Mouse (Mus musculus) myocyte (in vitro differentiated cells): ENCODE data around the gene Ank. TPM values are rescaled to one million over a fixed set of nuclear protein-coding genes. Genes with fewer than 3 reads are reported as not detected.
A peak's percentile ranks its signal among the peaks of the same experiment; 100 is the strongest.

Experiments
- H3K27me3 ChIP-seq: one replicate; pipeline ENCODE4 v1.6.1; 2011; ENCODE audit not compliant: control insufficient read depth, insufficient read depth, insufficient read length
- H3K36me3 ChIP-seq: one replicate; pipeline ENCODE4 v1.6.1; 2011; ENCODE audit not compliant: control insufficient read depth, insufficient read depth
- H3K4me2 ChIP-seq: one replicate; pipeline ENCODE4 v1.6.1; 2011; ENCODE audit warnings: low read depth, control low read depth
- H3K4me3 ChIP-seq: one replicate; pipeline ENCODE4 v1.5.1; 2011; ENCODE audit warnings: mild to moderate bottlenecking, control low read depth, moderate library complexity
- H3K79me2 ChIP-seq: one replicate; pipeline ENCODE4 v1.6.1; 2011; ENCODE audit not compliant: control insufficient read depth, insufficient read depth
- H3ac ChIP-seq: one replicate; pipeline ENCODE4 v1.6.1; 2011; ENCODE audit not compliant: control insufficient read depth, insufficient read length
- CEBPB ChIP-seq: IDR thresholded peaks from 2 replicates; pipeline ENCODE4 v1.6.1; 2011; ENCODE audit warnings: mild to moderate bottlenecking, moderate library complexity; ENCODE audit not compliant: poor library complexity, insufficient read depth, severe bottlenecking
- E2F4 ChIP-seq: IDR thresholded peaks from one replicate; pipeline ENCODE4 v1.6.1; 2011; ENCODE audit warnings: mild to moderate bottlenecking, control low read depth, moderate library complexity; ENCODE audit not compliant: insufficient read depth
- MAX ChIP-seq: IDR thresholded peaks from one replicate; pipeline ENCODE4 v1.6.1; 2011; ENCODE audit warnings: low read depth, mild to moderate bottlenecking, control low read depth
- MYOD1 ChIP-seq, 3 experiments: IDR thresholded peaks; one replicate each; pipeline ENCODE4 v1.6.1; 2011; ENCODE audit warnings: control low read depth in 2 of 3, low read depth in 2 of 3, mild to moderate bottlenecking in 2 of 3, moderate library complexity in 1 of 3; ENCODE audit not compliant: insufficient read length in 2 of 3, control insufficient read depth in 1 of 3
- MYOG ChIP-seq, 3 experiments: IDR thresholded peaks; one replicate each; pipeline ENCODE4 v1.6.1; 2011; ENCODE audit warnings: control low read depth in 2 of 3, low read depth in 2 of 3, mild to moderate bottlenecking in 2 of 3; ENCODE audit not compliant: insufficient read length in 2 of 3, control insufficient read depth in 1 of 3, insufficient read depth in 1 of 3
- POLR2A ChIP-seq: IDR thresholded peaks from one replicate; pipeline ENCODE4 v1.6.1; 2011; ENCODE audit warnings: low read depth, mild to moderate bottlenecking, control low read depth, moderate library complexity; ENCODE audit not compliant: insufficient read length
- POLR2AphosphoS2 ChIP-seq: IDR thresholded peaks from one replicate; pipeline ENCODE4 v1.6.1; 2011; ENCODE audit warnings: low read depth, control low read depth; ENCODE audit not compliant: insufficient read length
- REST ChIP-seq: IDR thresholded peaks from one replicate; pipeline ENCODE4 v1.6.1; 2011; ENCODE audit warnings: mild to moderate bottlenecking, control low read depth, moderate library complexity; ENCODE audit not compliant: insufficient read depth, insufficient read length
- SRF ChIP-seq: IDR thresholded peaks from one replicate; pipeline ENCODE4 v1.6.1; 2011; ENCODE audit warnings: low read depth; ENCODE audit not compliant: control insufficient read depth, insufficient read length
- TCF12 ChIP-seq: IDR thresholded peaks from one replicate; pipeline ENCODE4 v1.6.1; 2011; ENCODE audit warnings: mild to moderate bottlenecking, control low read depth; ENCODE audit not compliant: poor library complexity, insufficient read depth, severe bottlenecking
- TCF3 ChIP-seq: IDR thresholded peaks from one replicate; pipeline ENCODE4 v1.6.1; 2011; ENCODE audit warnings: low read depth, control low read depth; ENCODE audit not compliant: insufficient read length
- USF1 ChIP-seq: IDR thresholded peaks from one replicate; pipeline ENCODE4 v1.6.1; 2011; ENCODE audit warnings: low read depth, mild to moderate bottlenecking, control low read depth, moderate library complexity
- polyA plus RNA-seq: library from polyadenylated mRNA; unstranded; fragments of >200 nt; fragmentation: generic; extraction: Trizol; gene quantifications from one replicate; pipeline ENCODE4 v1.2.1, GENCODE M21; 2012; ENCODE audit warnings: missing spikeins

Ank gene
- polyA plus RNA-seq, 1 experiment, result 103 TPM

DNA sequence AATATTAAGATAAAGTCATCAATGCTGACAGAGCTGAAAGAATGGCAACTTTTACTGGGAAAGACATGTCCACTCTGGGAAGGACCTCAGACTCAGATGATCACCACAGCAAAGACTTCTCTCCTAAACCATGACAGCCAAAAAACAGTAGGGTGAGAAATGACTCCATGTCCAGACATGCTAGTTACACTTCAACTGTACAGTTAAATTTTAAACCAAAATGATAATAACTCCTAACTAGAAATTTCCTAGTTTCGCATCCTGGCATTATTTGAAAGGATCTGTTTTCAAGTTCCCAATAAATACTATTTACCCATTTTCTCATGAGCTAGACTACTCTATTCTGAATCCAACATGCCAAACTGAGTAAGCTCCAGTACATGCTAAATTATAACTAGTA lies 159.8 kb downstream of the Ank start:
- Histone ChIP-seq H3K27me3 (no peaks in the 10 kb centered on the region), H3K4me3 (no peak overlapping the region), H3K4me2 (no peak overlapping the region), H3K79me2 (peaks cover 89% of the 10 kb centered on the region), H3ac (no peak overlapping the region), H3K36me3 (peaks cover 16% of the 10 kb centered on the region)
- TF ChIP-seq MAX (no peak), TCF12 (no peak), E2F4 (no peak), SRF (no peak), MYOG (IDR thresholded peaks at IDR 0.05; ENCODE audit: control insufficient read depth in 1 of 3, insufficient read depth in 1 of 3, insufficient read length in 2 of 3, low read depth in 2 of 3) (no peak), POLR2A (no peak), REST (no peak), USF1 (no peak), CEBPB (no peak), MYOD1 (IDR thresholded peaks at IDR 0.05; ENCODE audit: control insufficient read depth in 1 of 3, insufficient read length in 2 of 3, low read depth in 2 of 3) (no peak), TCF3 (no peak), POLR2AphosphoS2 (no peak)

DNA sequence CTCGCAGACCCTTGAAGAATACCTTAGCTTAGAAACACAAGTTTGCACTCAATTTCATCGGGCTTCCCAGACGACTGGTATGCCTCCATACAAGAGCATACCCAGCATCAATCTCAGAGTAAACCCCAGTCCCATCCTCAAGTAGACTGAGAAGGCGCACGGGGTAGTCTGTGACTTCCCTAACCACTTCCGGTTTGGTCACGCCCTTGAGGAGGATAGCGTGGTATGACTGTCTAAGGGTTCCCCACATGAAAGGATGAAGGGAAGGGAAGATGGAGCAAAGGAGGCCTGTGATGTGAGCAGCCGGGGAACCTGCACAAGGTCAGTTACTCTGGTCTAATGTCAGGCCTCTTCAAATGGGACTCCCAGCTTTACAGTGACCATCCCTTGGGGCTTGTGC lies 161.3 kb downstream of the Ank start:
- Histone ChIP-seq H3K79me2 (peaks cover 75% of the 10 kb centered on the region), H3K4me2 (no peak overlapping the region), H3ac (no peak overlapping the region), H3K4me3 (no peak overlapping the region), H3K27me3 (no peaks in the 10 kb centered on the region), H3K36me3 (peaks cover 11% of the 10 kb centered on the region)
- TF ChIP-seq MYOG (IDR thresholded peaks at IDR 0.05; ENCODE audit: control insufficient read depth in 1 of 3, insufficient read depth in 1 of 3, insufficient read length in 2 of 3, low read depth in 2 of 3) (no peak), SRF (no peak), TCF12 (no peak), REST (no peak), MAX (no peak), CEBPB (no peak), USF1 (no peak), MYOD1 (IDR thresholded peaks at IDR 0.05; ENCODE audit: control insufficient read depth in 1 of 3, insufficient read length in 2 of 3, low read depth in 2 of 3) (no peak), POLR2AphosphoS2 (no peak)

DNA sequence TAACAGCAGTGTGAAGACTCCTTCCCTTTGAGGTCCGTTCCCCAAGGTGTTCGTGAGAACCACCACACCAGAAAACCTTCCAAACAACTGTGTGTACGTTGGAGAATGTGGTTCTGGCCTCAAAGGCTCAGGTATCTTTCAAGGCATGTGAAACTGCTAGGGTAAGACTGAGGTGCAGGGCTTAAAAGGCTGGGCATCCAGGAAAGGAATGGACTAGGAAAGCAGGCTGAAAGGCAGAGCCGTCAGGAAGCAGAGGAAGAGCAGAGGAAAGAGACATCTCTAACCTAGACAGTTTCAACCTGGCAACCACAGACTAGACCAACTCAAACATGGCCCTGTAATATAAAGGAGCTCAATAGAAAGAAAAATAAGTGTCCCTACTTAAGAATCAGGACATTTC lies 162.6 kb downstream of the Ank start:
- peaks cover 62% of the 10 kb centered on the region for H3K79me2 ChIP-seq
- H3K4me2 ChIP-seq, result peak overlapping the region; percentile 97
- H3K27me3 ChIP-seq, result no peaks in the 10 kb centered on the region
- peak overlapping the region; percentile 50 for H3K4me3 ChIP-seq
- H3K36me3 ChIP-seq, result peaks cover under 1% of the 10 kb centered on the region
- TF ChIP-seq REST, result no peak
- no peak overlapping the region for H3ac ChIP-seq

DNA sequence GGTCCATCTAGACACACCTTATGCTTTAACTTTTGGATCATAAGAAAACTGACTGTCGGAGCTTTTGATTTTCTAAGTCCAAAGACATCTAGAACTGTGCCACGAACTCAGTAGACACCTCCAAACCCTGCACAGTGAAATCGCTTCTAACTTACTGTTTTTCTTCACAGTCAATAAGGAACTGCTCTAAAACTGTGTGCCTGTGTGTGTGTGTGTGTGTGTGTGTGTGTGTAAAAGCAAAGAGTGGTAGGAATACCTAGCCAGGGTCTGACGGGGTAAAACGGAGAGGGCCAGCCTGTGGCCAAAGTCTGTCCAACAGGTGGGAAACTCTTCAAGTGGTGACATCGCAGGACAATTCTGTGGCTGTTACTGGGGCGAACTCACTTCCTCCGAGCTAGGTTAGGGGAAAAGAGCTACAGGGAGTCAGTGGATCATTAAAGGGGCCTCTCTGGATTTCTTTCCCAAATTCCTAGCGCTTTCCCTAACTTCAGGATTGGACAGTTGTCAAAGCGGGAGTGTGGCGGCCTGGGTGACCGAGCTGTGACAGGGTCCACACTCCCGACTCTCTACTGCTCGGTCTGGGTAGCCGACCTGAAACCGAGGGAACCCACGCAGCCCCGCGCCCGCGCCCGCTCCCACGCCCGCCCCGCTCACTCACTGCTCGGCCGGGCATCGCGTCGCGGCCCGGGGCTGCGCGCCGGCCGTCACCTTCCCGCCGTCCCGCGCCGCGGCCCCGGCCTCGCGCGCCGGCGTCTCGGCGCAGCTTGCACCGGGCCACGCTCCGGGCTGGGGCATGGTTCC lies 163.5 kb downstream of the Ank start:
- TF ChIP-seq POLR2A (no peak), USF1 (no peak), MAX (no peak), POLR2AphosphoS2 (no peak), MYOG (IDR thresholded peaks at IDR 0.05; ENCODE audit: control insufficient read depth in 1 of 3, insufficient read depth in 1 of 3, insufficient read length in 2 of 3, low read depth in 2 of 3) (no peak), TCF3 (no peak), E2F4 (no peak)
- peak overlapping the region; percentile 50 for H3K4me3 ChIP-seq
- peak overlapping the region; percentile 45 for H3ac ChIP-seq
- H3K36me3 ChIP-seq, result no peaks in the 10 kb centered on the region
- H3K79me2 ChIP-seq, result peaks cover 53% of the 10 kb centered on the region
- H3K27me3 ChIP-seq, result no peaks in the 10 kb centered on the region
- H3K4me2 ChIP-seq, result peak overlapping the region; percentile 97

DNA sequence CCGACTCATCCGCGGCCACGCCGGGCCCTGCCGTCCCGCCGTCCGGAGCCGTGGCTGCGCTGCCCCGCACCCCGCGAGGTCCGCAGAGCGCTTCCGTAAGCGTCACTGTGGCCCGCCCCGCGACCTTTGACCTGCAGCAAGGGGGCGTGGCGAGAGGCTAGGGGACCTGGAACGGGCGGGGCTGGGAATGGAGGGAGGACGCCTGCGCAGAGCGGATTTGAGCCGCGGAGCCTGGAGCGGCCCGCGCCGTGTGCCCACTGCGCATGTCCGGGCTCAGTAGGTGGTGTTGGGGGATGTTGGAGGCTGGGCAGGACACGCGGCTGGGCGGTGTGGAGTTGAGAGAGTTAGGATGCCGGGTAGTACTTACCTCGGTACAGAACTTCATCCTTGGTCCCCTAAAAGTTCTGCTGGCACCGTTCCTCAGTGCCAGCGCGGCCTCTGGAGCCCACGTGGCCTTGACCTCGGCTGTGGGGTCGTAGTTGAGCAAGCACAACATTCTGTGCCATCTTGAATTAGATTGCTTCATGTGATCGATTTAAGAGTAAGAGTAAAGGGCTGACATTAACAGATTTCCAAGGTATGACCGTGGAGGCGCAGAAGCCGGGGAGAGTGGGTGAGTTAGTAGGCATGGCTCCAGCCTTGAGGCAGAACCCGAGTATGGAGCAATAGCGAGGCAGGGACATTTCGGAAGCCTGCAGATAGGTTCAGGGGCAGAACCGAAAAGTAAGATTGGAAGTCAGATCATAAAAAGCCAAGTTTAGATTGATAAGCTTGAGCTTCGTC lies 164.3 kb downstream of the Ank start, which contains the start of gene Otulin:
Gene Otulin, minus strand, starts transcription at position 93 of the 783 bp plus-strand sequence.
- Histone ChIP-seq H3K4me3 (peak within 1 kb of the TSS; percentile 50), H3K79me2 (peaks cover 45% of the 10 kb centered on the region), H3K36me3 (no peaks in the 10 kb centered on the region), H3K27me3 (no peaks in the 10 kb centered on the region), H3ac (peak within 1 kb of the TSS; percentile 45), H3K4me2 (peak within 1 kb of the TSS; percentile 97)
- TF ChIP-seq USF1 (no peak), POLR2AphosphoS2 (peak; percentile 88), MYOG (IDR thresholded peaks at IDR 0.05; ENCODE audit: control insufficient read depth in 1 of 3, insufficient read depth in 1 of 3, insufficient read length in 2 of 3, low read depth in 2 of 3) (peak in 1 of 3 experiments; percentile 34), POLR2A (peak; percentile 95), TCF12 (no peak), E2F4 (no peak), REST (no peak), MAX (no peak), SRF (peak; percentile 60), CEBPB (no peak), TCF3 (no peak), MYOD1 (IDR thresholded peaks at IDR 0.05; ENCODE audit: control insufficient read depth in 1 of 3, insufficient read length in 2 of 3, low read depth in 2 of 3) (no peak)
